ENCODE assay signal across 8 mouse cellular contexts in the genomic region with DNA sequence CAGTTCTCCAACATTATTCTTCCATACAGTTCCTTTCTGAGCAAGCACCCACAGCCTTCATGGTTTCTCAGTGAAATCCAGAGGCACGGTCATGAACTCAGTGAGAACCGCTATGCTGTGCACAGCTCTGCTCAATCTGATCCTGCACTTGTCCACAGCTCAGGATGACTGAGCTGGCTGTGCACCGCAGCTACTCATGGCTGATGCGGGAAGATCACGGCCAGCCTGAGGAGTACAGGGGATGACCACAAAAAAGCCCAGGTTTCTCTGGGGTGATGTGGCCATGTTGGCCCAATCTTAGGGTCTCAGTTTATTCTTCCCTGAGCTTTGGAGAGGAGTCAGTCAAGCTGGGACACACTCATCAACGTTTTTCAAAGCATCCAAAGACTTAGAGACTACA.
DNase-seq lines count a peak whose midpoint lies in the region; ATAC-seq and TF ChIP-seq lines count a peak whose summit lies in the region.

No protein-coding gene starts in this region.

- no peaks in the 10 kb centered on the region for H3K36me3 ChIP-seq in liver, embryonic 13.5 days
- no peaks in the 10 kb centered on the region for H3K36me3 ChIP-seq in stomach, postnatal 0 days (ENCODE audit: control insufficient read depth, insufficient read depth, low read length)

- H3K27me3 ChIP-seq in liver, embryonic 13.5 days = peaks cover 13% of the 10 kb centered on the region; the same call in 1 of the 2 replicates
- no peaks in the 10 kb centered on the region for H3K27me3 ChIP-seq in stomach, postnatal 0 days (ENCODE audit: control insufficient read depth, insufficient read depth, low read length)

- ATAC-seq in liver, embryonic 13.5 days (ENCODE audit: low read depth) = no peak
- 0 out of 2 replicates have a peak, but pooled peaks have one; percentile 24 for ATAC-seq in stomach, postnatal 0 days (ENCODE audit: low FRiP score, low TSS enrichment)

- WGBS in liver, embryonic 13.5 days (ENCODE audit: insufficient replicate concordance) = 68% methylated on average over 6 of the region's 6 CpGs
- WGBS in stomach, postnatal 0 days = 70% methylated on average over 6 of the region's 6 CpGs

- H3K4me2 ChIP-seq in liver, embryonic 13.5 days = peak overlapping the region; percentile 61
- H3K4me2 ChIP-seq in stomach, postnatal 0 days (replicated peaks; ENCODE audit: low read depth) = peak overlapping the region; percentile 58

- TF ChIP-seq EP300 in stomach, postnatal 0 days (optimal IDR thresholded peaks at IDR 0.05) = no peak

- peak; percentile 90 for DNase-seq in heart, adult 11 months
- DNase-seq in heart, adult 18-20 months = no peak
- DNase-seq in thymus, postnatal 4 days = peak; percentile 10
- no peak for DNase-seq in thymus, postnatal 10 days (ENCODE audit: low spot score in 2 of 2)
- no peak for DNase-seq in liver, embryonic 13.5 days
- no peak for DNase-seq in stomach, postnatal 0 days (ENCODE audit: low spot score)
- no peak for DNase-seq in urinary bladder, postnatal 10 days (ENCODE audit: low spot score)
- DNase-seq in right cerebral cortex, adult 2 months (ENCODE audit: low spot score in 2 of 2) = no peak

- peak overlapping the region; percentile 63 for H3K4me3 ChIP-seq in liver, embryonic 13.5 days (replicated peaks)
- peak overlapping the region; percentile 46; the same call in 1 of the 2 replicates for H3K4me3 ChIP-seq in stomach, postnatal 0 days (ENCODE audit: low read depth, low read length)

- H3K27ac ChIP-seq in liver, embryonic 13.5 days = no peak overlapping the region
- H3K27ac ChIP-seq in stomach, postnatal 0 days (replicated peaks) = no peak overlapping the region

- TF ChIP-seq CTCF in stomach, postnatal 0 days (IDR thresholded peaks at IDR 0.05; ENCODE audit: low read depth) = no peak

- H3K9ac ChIP-seq in liver, embryonic 13.5 days = no peak overlapping the region
- H3K9ac ChIP-seq in stomach, postnatal 0 days (ENCODE audit: low read length) = no peak overlapping the region

- peaks cover 12% of the 10 kb centered on the region; the same call in 1 of the 2 replicates for H3K4me1 ChIP-seq in liver, embryonic 13.5 days (replicated peaks)
- no peaks in the 10 kb centered on the region for H3K4me1 ChIP-seq in stomach, postnatal 0 days (replicated peaks; ENCODE audit: control insufficient read depth, insufficient read depth)

- no peaks in the 10 kb centered on the region for H3K9me3 ChIP-seq in liver, embryonic 13.5 days (replicated peaks)
- H3K9me3 ChIP-seq in stomach, postnatal 0 days (ENCODE audit: control insufficient read depth, low read length) = no peaks in the 10 kb centered on the region

Comparison
In these comparisons a context has a peak if more than half of its experiments do, and no peak if none do; other contexts are left out.
1. DNase-seq: peak in heart, adult 11 months (single experiment) and thymus, postnatal 4 days (single experiment); none in heart, adult 18-20 months (0 of 2), thymus, postnatal 10 days (0 of 2), liver, embryonic 13.5 days (single experiment), stomach, postnatal 0 days (single experiment), urinary bladder, postnatal 10 days (single experiment) and right cerebral cortex, adult 2 months (0 of 2).